Mouse (Mus musculus) stomach, embryonic 15.5 days (tissue): Measurements from ENCODE around the gene Gbx1. TPM values are rescaled to one million over a fixed set of nuclear protein-coding genes. Genes with fewer than 3 reads are reported as not detected.
A peak's percentile ranks its signal among the peaks of the same experiment; 100 is the strongest.

Experiments
- ATAC-seq: fragments of 200-750 bp; cut with Nextera tagmentation; 2 replicates; pipeline ENCODE4 v1.8.0; 2017; ENCODE audit warnings: low read depth, moderate number of reproducible peaks, moderate TSS enrichment; ENCODE audit not compliant: insufficient read depth, low FRiP score
- H3K27ac ChIP-seq: fragments of 300-500 bp; sonication (generic); 2 replicates; pipeline ENCODE4 v1.5.1; 2015; ENCODE audit warnings: mild to moderate bottlenecking, inconsistent platforms
- H3K27me3 ChIP-seq: fragments of 300-500 bp; sonication (generic); replicated peaks from 2 replicates; pipeline ENCODE4 v1.6.1; 2015; ENCODE audit warnings: inconsistent platforms
- H3K36me3 ChIP-seq: fragments of 300-500 bp; sonication (generic); 2 replicates; pipeline ENCODE4 v1.6.1; 2015; ENCODE audit warnings: inconsistent platforms
- H3K4me1 ChIP-seq: fragments of 300-500 bp; sonication (generic); 2 replicates; pipeline ENCODE4 v1.6.1; 2015; ENCODE audit warnings: inconsistent platforms
- H3K4me2 ChIP-seq: fragments of 300-500 bp; sonication (generic); 2 replicates; pipeline ENCODE4 v1.6.1; 2015; ENCODE audit warnings: mild to moderate bottlenecking, inconsistent platforms
- H3K4me3 ChIP-seq: fragments of 300-500 bp; sonication (generic); replicated peaks from 2 replicates; pipeline ENCODE4 v1.5.1; 2015; ENCODE audit warnings: inconsistent platforms
- H3K9ac ChIP-seq: fragments of 300-500 bp; sonication (generic); 2 replicates; pipeline ENCODE4 v1.6.1; 2015; ENCODE audit warnings: inconsistent platforms
- H3K9me3 ChIP-seq: fragments of 300-500 bp; sonication (generic); 2 replicates; pipeline ENCODE4 v1.6.1; 2016; ENCODE audit warnings: inconsistent platforms
- WGBS: fragments of 180-500 bp; shearing (Covaris S2); methylation state at CpG from one replicate; pipeline ENCODE4 v1.1.7; 2015; 5-methylcytosine and 5-hydroxymethylcytosine counted together
- polyA plus RNA-seq: library from polyadenylated mRNA; unstranded; fragments of >200 nt; fragmentation: Nextera tagmentation; extraction: Ambion mirVana; gene quantifications from 2 replicates; pipeline ENCODE4 v1.2.1, GENCODE M21; 2015

The Gbx1 gene
- polyA plus RNA-seq, 1 experiment from 2014 or later = 0.04 TPM

- WGBS = 7% methylated on average over 77 of the region's 77 CpGs
- peaks cover 16% of the 10 kb centered on the region for H3K36me3 ChIP-seq
- H3K9me3 ChIP-seq = no peaks in the 10 kb centered on the region
- H3K4me2 ChIP-seq = peak overlapping the region; percentile 61
- H3K4me3 ChIP-seq = peak overlapping the region; percentile 47
- H3K27ac ChIP-seq = peak overlapping the region; percentile 33
- peak overlapping the region; percentile 1; the same call in 1 of the 2 replicates for H3K9ac ChIP-seq
- H3K27me3 ChIP-seq = no peaks in the 10 kb centered on the region
- peak; percentile 57; the same call in 1 of the 2 replicates for ATAC-seq
- peaks cover 31% of the 10 kb centered on the region for H3K4me1 ChIP-seq
Observed at GRCm38 (mm10) chr5:24474025-24474722, 52.8 kb downstream of the Gbx1 start.

GRCm38 (mm10) chr5:24472884-24473619 lies 54.0 kb downstream of the Gbx1 start:
- H3K4me2 ChIP-seq = peak overlapping the region; percentile 29
- H3K27me3 ChIP-seq = no peaks in the 10 kb centered on the region
- peaks cover 6% of the 10 kb centered on the region for H3K36me3 ChIP-seq
- H3K4me1 ChIP-seq = peaks cover 31% of the 10 kb centered on the region
- no peak for ATAC-seq
- peak overlapping the region; percentile 37; the same call in 1 of the 2 replicates for H3K27ac ChIP-seq
- H3K4me3 ChIP-seq = no peak overlapping the region
- H3K9me3 ChIP-seq = no peaks in the 10 kb centered on the region
- WGBS = 41% methylated on average over 6 of the region's 7 CpGs
- H3K9ac ChIP-seq = no peak overlapping the region

- ATAC-seq = peak; percentile 47; the same call in 1 of the 2 replicates
- no peaks in the 10 kb centered on the region for H3K27me3 ChIP-seq
- peaks cover 36% of the 10 kb centered on the region for H3K4me1 ChIP-seq
- 8% methylated on average over 5 of the region's 5 CpGs for WGBS
- no peak overlapping the region for H3K9ac ChIP-seq
- no peaks in the 10 kb centered on the region for H3K36me3 ChIP-seq
- H3K4me3 ChIP-seq = no peak overlapping the region
- H3K9me3 ChIP-seq = no peaks in the 10 kb centered on the region
- no peak overlapping the region for H3K27ac ChIP-seq
- H3K4me2 ChIP-seq = no peak overlapping the region
Observed at GRCm38 (mm10) chr5:24470600-24470999, 56.4 kb downstream of the Gbx1 start.

GRCm38 (mm10) chr5:24466762-24467161 lies 60.2 kb downstream of the Gbx1 start:
- Histone ChIP-seq H3K27me3 (no peaks in the 10 kb centered on the region), H3K9me3 (no peaks in the 10 kb centered on the region), H3K36me3 (peaks cover 2% of the 10 kb centered on the region; the same call in 1 of the 2 replicates), H3K4me3 (no peak overlapping the region), H3K9ac (no peak overlapping the region), H3K4me1 (0 out of 2 replicates have a peak, but pooled peaks cover 9% of the 10 kb centered on the region), H3K4me2 (no peak overlapping the region), H3K27ac (no peak overlapping the region)
- ATAC-seq = no peak
- 67% methylated on average over 12 of the region's 12 CpGs for WGBS

- peak overlapping the region; percentile 1; the same call in 1 of the 2 replicates for H3K4me2 ChIP-seq
- 64% methylated on average over 7 of the region's 7 CpGs for WGBS
- peaks cover 34% of the 10 kb centered on the region for H3K4me1 ChIP-seq
- no peak overlapping the region for H3K4me3 ChIP-seq
- no peaks in the 10 kb centered on the region for H3K9me3 ChIP-seq
- H3K27me3 ChIP-seq = no peaks in the 10 kb centered on the region
- no peak for ATAC-seq
- no peaks in the 10 kb centered on the region for H3K36me3 ChIP-seq
- H3K9ac ChIP-seq = no peak overlapping the region
- peak overlapping the region; percentile 61 for H3K27ac ChIP-seq
Observed at GRCm38 (mm10) chr5:24455613-24456012, 71.4 kb downstream of the Gbx1 start.

GRCm38 (mm10) chr5:24455076-24455475 lies 71.9 kb downstream of the Gbx1 start:
- Histone ChIP-seq H3K36me3 (no peaks in the 10 kb centered on the region), H3K9me3 (no peaks in the 10 kb centered on the region), H3K27me3 (no peaks in the 10 kb centered on the region), H3K27ac (peak overlapping the region; percentile 61), H3K9ac (no peak overlapping the region), H3K4me3 (no peak overlapping the region), H3K4me2 (peak overlapping the region; percentile 1; the same call in 1 of the 2 replicates), H3K4me1 (peaks cover 34% of the 10 kb centered on the region)
- 61% methylated on average over 3 of the region's 3 CpGs for WGBS
- no peak for ATAC-seq

GRCm38 (mm10) chr5:24453985-24454303 lies 73.1 kb downstream of the Gbx1 start:
- H3K9ac ChIP-seq = no peak overlapping the region
- ATAC-seq = no peak
- H3K4me2 ChIP-seq = peak overlapping the region; percentile 92
- H3K9me3 ChIP-seq = no peaks in the 10 kb centered on the region
- H3K27ac ChIP-seq = peak overlapping the region; percentile 37; the same call in 1 of the 2 replicates
- H3K27me3 ChIP-seq = no peaks in the 10 kb centered on the region
- peak overlapping the region; percentile 86; the same call in 1 of the 2 replicates for H3K4me3 ChIP-seq
- peaks cover 34% of the 10 kb centered on the region for H3K4me1 ChIP-seq
- no peaks in the 10 kb centered on the region for H3K36me3 ChIP-seq
- 17% methylated on average over 2 of the region's 2 CpGs for WGBS

- peak overlapping the region; percentile 92 for H3K4me2 ChIP-seq
- WGBS = 18% methylated on average over 5 of the region's 5 CpGs
- H3K4me1 ChIP-seq = peaks cover 34% of the 10 kb centered on the region
- H3K4me3 ChIP-seq = peak overlapping the region; percentile 86
- no peaks in the 10 kb centered on the region for H3K9me3 ChIP-seq
- H3K9ac ChIP-seq = peak overlapping the region; percentile 92; the same call in 1 of the 2 replicates
- H3K36me3 ChIP-seq = no peaks in the 10 kb centered on the region
- peak overlapping the region; percentile 90; the same call in 1 of the 2 replicates for H3K27ac ChIP-seq
- ATAC-seq = no peak
- H3K27me3 ChIP-seq = no peaks in the 10 kb centered on the region
Observed at GRCm38 (mm10) chr5:24453283-24453984, 73.6 kb downstream of the Gbx1 start.

Other genes starting within 250 kb of the Gbx1 start
- 9.6 and 12.1 TPM in 2 replicates for gene Kcnh2, start 175.6 kb downstream of the Gbx1 start, polyA plus RNA-seq
- 6.8 and 8.3 TPM in 2 replicates for gene Nos3, start 162.4 kb downstream of the Gbx1 start, polyA plus RNA-seq
- 2.0 and 2.5 TPM in 2 replicates for gene Atg9b, start 135.1 kb downstream of the Gbx1 start, polyA plus RNA-seq
- 49.9 and 59.5 TPM in 2 replicates for gene Abcb8, start 133.5 kb downstream of the Gbx1 start, polyA plus RNA-seq
- 0.18 TPM in 1 of 2 replicates, not detected in the other for gene Asic3, start 113.8 kb downstream of the Gbx1 start, polyA plus RNA-seq
- gene Cdk5, start 103.7 kb downstream of the Gbx1 start, polyA plus RNA-seq = 37.3 and 41.2 TPM in 2 replicates
- gene Slc4a2, start 103.4 kb downstream of the Gbx1 start, polyA plus RNA-seq = 38.8 and 44.6 TPM in 2 replicates
- gene Fastk, start 81.9 kb downstream of the Gbx1 start, polyA plus RNA-seq = 98.1 and 103 TPM in 2 replicates
- gene Tmub1, start 79.3 kb downstream of the Gbx1 start, polyA plus RNA-seq = 22.0 and 22.3 TPM in 2 replicates
- gene Agap3, start 75.0 kb downstream of the Gbx1 start, polyA plus RNA-seq = 35.9 and 37.7 TPM in 2 replicates
- 0.32 and 0.57 TPM in 2 replicates for gene Asb10, start 13.8 kb upstream of the Gbx1 start, polyA plus RNA-seq
- gene 4931409K22Rik, start 29.6 kb upstream of the Gbx1 start, polyA plus RNA-seq = 0.14 and 0.24 TPM in 2 replicates
- gene Abcf2, start 50.3 kb upstream of the Gbx1 start, polyA plus RNA-seq = 85.9 and 90.0 TPM in 2 replicates
- 18.6 and 21.2 TPM in 2 replicates for gene Chpf2, start 59.5 kb upstream of the Gbx1 start, polyA plus RNA-seq
- gene Smarcd3, start 97.2 kb upstream of the Gbx1 start, polyA plus RNA-seq = 22.2 and 25.1 TPM in 2 replicates
- gene Nub1, start 158.3 kb upstream of the Gbx1 start, polyA plus RNA-seq = 26.7 and 31.5 TPM in 2 replicates
- gene Wdr86, start 203.5 kb upstream of the Gbx1 start, polyA plus RNA-seq = 14.3 and 15.1 TPM in 2 replicates
- 1.6 and 1.7 TPM in 2 replicates for gene Crygn, start 230.8 kb upstream of the Gbx1 start, polyA plus RNA-seq